Mouse (Mus musculus) olfactory bulb, adult 2 months (tissue): ENCODE data around the gene Tmem81.

Source experiments
- CTCF ChIP-seq: fragments of 200-500 bp; IDR thresholded peaks from 2 replicates; pipeline ENCODE4 v1.5.1; 2012; ENCODE audit warnings: low read depth, mild to moderate bottlenecking, low read length, moderate library complexity; ENCODE audit not compliant: insufficient read depth
- POLR2A ChIP-seq: fragments of 200-500 bp; IDR thresholded peaks from 2 replicates; pipeline ENCODE4 v1.6.1; 2012; ENCODE audit warnings: mild to moderate bottlenecking, low read depth, low read length, moderate library complexity; ENCODE audit not compliant: insufficient read depth

GRCm38 (mm10) chr1:132472537-132472936 lies 33.5 kb upstream of the Tmem81 start:
- TF ChIP-seq CTCF, result no peak
- no peak for TF ChIP-seq POLR2A
